19 mouse cellular contexts compared by ENCODE assay signal in the genomic region with DNA sequence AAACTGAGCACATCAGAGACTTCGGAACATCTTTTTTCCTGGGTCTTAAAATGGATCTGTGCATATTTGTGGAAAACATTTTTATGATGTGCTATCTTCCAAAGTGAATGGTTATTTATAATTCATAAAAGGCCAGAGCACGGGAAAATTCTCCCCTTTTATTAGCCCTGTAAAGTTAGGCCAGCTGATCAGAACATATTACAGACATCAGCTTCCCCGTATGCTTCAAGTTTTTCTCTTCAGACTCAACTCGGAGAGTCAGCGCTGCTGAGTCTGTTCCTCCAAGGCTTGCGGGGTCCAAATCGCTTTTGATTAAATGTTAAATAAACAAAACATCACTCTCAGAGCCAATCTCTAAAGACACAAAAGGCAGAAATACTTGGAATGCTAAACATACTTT.
A peak's percentile ranks its signal among the peaks of the same experiment; 100 is the strongest.
DNase-seq lines count a peak whose midpoint lies in the region; ATAC-seq and TF ChIP-seq lines count a peak whose summit lies in the region.
"Had no signal": no experiment of that assay in that cellular context is flagged by ENCODE, and none has a peak within 500 bp of the region (broad histone marks: within the 10 kb centered on the region; RNA-seq: fewer than 3 reads in every experiment).

No protein-coding gene starts in this region.

- 70% methylated on average over 7 of the region's 7 CpGs for WGBS in hindbrain, embryonic 13.5 days
- WGBS in hindbrain, embryonic 16.5 days, result 68% methylated on average over 7 of the region's 7 CpGs
- 26% methylated on average over 7 of the region's 7 CpGs for WGBS in lung, embryonic 14.5 days
- 67% methylated on average over 7 of the region's 7 CpGs for WGBS in neural tube, embryonic 13.5 days
- 61% methylated on average over 7 of the region's 7 CpGs for WGBS in neural tube, embryonic 15.5 days
- WGBS in limb, embryonic 15.5 days, result 23% methylated on average over 7 of the region's 7 CpGs

- ATAC-seq in hindbrain, embryonic 13.5 days (ENCODE audit: low FRiP score), result no peak
- no peak for ATAC-seq in hindbrain, embryonic 16.5 days
- ATAC-seq in lung, embryonic 14.5 days (ENCODE audit: insufficient read depth), result no peak; the same call in 1 of the 2 replicates
- no peak for ATAC-seq in neural tube, embryonic 13.5 days (ENCODE audit: low read depth)
- no peak for ATAC-seq in neural tube, embryonic 15.5 days (ENCODE audit: low FRiP score)
- ATAC-seq in limb, embryonic 15.5 days (ENCODE audit: insufficient number of reproducible peaks, low FRiP score, low TSS enrichment, low read depth), result no peak
- ATAC-seq: forebrain, embryonic 16.5 days; hindbrain, postnatal 0 days had no signal

- no peaks in the 10 kb centered on the region for H3K9me3 ChIP-seq in hindbrain, embryonic 13.5 days
- H3K9me3 ChIP-seq in hindbrain, embryonic 16.5 days (ENCODE audit: control insufficient read depth, low read length), result no peaks in the 10 kb centered on the region
- H3K9me3 ChIP-seq in lung, embryonic 14.5 days (ENCODE audit: low read depth, low read length), result no peaks in the 10 kb centered on the region
- H3K9me3 ChIP-seq in neural tube, embryonic 13.5 days, result no peaks in the 10 kb centered on the region
- H3K9me3 ChIP-seq in neural tube, embryonic 15.5 days (replicated peaks), result no peaks in the 10 kb centered on the region
- H3K9me3 ChIP-seq in limb, embryonic 15.5 days, result no peaks in the 10 kb centered on the region
- H3K9me3 ChIP-seq: forebrain, embryonic 12.5 days; heart, embryonic 15.5 days had no signal

- no peak for TF ChIP-seq CTCF in lung, embryonic 14.5 days (IDR thresholded peaks at IDR 0.05; ENCODE audit: low read depth)

- H3K27ac ChIP-seq in hindbrain, embryonic 13.5 days, result 0 out of 2 replicates have a peak overlapping the region, but pooled peaks have one; percentile 20
- H3K27ac ChIP-seq in hindbrain, embryonic 16.5 days (ENCODE audit: low read depth, low read length), result no peak overlapping the region
- no peak overlapping the region for H3K27ac ChIP-seq in lung, embryonic 14.5 days (ENCODE audit: low read depth)
- peak overlapping the region; percentile 34; the same call in 1 of the 2 replicates for H3K27ac ChIP-seq in neural tube, embryonic 13.5 days (replicated peaks)
- no peak overlapping the region for H3K27ac ChIP-seq in neural tube, embryonic 15.5 days (replicated peaks)
- no peak overlapping the region for H3K27ac ChIP-seq in limb, embryonic 15.5 days
- H3K27ac ChIP-seq: forebrain, embryonic 12.5 days; heart, adult 2 months; heart, embryonic 15.5 days; hindbrain, postnatal 0 days had no signal

- H3K4me2 ChIP-seq in hindbrain, embryonic 13.5 days, result no peak overlapping the region
- no peak overlapping the region for H3K4me2 ChIP-seq in hindbrain, embryonic 16.5 days (ENCODE audit: low read length)
- peak overlapping the region; percentile 20; the same call in 1 of the 2 replicates for H3K4me2 ChIP-seq in lung, embryonic 14.5 days
- no peak overlapping the region for H3K4me2 ChIP-seq in neural tube, embryonic 13.5 days
- H3K4me2 ChIP-seq in neural tube, embryonic 15.5 days, result no peak overlapping the region
- peak overlapping the region; percentile 4; the same call in 1 of the 2 replicates for H3K4me2 ChIP-seq in limb, embryonic 15.5 days
- H3K4me2 ChIP-seq: forebrain, embryonic 12.5 days; heart, embryonic 11.5 days; heart, embryonic 15.5 days had no signal

- peak; percentile 44 for DNase-seq in lung, embryonic 14.5 days
- DNase-seq in lung, postnatal 10 days, result no peak
- no peak for DNase-seq in thymus, adult 18-20 months
- DNase-seq: adrenal gland, postnatal 25 days; cerebellum, adult 2 months; cerebellum, postnatal 10 days; gastrocnemius, postnatal 10 days; heart, adult 2 months; heart, postnatal 14 days had no signal

- H3K4me1 ChIP-seq in hindbrain, embryonic 13.5 days (replicated peaks), result peaks cover 10% of the 10 kb centered on the region
- H3K4me1 ChIP-seq in hindbrain, embryonic 16.5 days (ENCODE audit: control insufficient read depth, insufficient read depth, low read depth, low read length), result no peaks in the 10 kb centered on the region
- no peaks in the 10 kb centered on the region for H3K4me1 ChIP-seq in lung, embryonic 14.5 days (ENCODE audit: insufficient read depth)
- peaks cover 18% of the 10 kb centered on the region for H3K4me1 ChIP-seq in neural tube, embryonic 13.5 days (replicated peaks)
- peaks cover 13% of the 10 kb centered on the region for H3K4me1 ChIP-seq in neural tube, embryonic 15.5 days
- H3K4me1 ChIP-seq in limb, embryonic 15.5 days, result peaks cover 15% of the 10 kb centered on the region
- H3K4me1 ChIP-seq: heart, embryonic 15.5 days had no signal

- no peak overlapping the region for H3K4me3 ChIP-seq in hindbrain, embryonic 13.5 days
- H3K4me3 ChIP-seq in hindbrain, embryonic 16.5 days (ENCODE audit: low read length), result no peak overlapping the region
- no peak overlapping the region for H3K4me3 ChIP-seq in lung, embryonic 14.5 days (ENCODE audit: low read depth, low read length)
- no peak overlapping the region for H3K4me3 ChIP-seq in neural tube, embryonic 13.5 days
- no peak overlapping the region for H3K4me3 ChIP-seq in neural tube, embryonic 15.5 days (replicated peaks)
- H3K4me3 ChIP-seq in limb, embryonic 15.5 days, result no peak overlapping the region
- H3K4me3 ChIP-seq: forebrain, embryonic 12.5 days; heart, adult 2 months; heart, embryonic 15.5 days had no signal

- no peaks in the 10 kb centered on the region for H3K36me3 ChIP-seq in hindbrain, embryonic 13.5 days
- no peaks in the 10 kb centered on the region for H3K36me3 ChIP-seq in hindbrain, embryonic 16.5 days (ENCODE audit: control insufficient read depth, insufficient read depth, low read length)
- no peaks in the 10 kb centered on the region for H3K36me3 ChIP-seq in lung, embryonic 14.5 days (ENCODE audit: insufficient read depth)
- H3K36me3 ChIP-seq in neural tube, embryonic 13.5 days, result no peaks in the 10 kb centered on the region
- no peaks in the 10 kb centered on the region for H3K36me3 ChIP-seq in neural tube, embryonic 15.5 days
- H3K36me3 ChIP-seq in limb, embryonic 15.5 days, result no peaks in the 10 kb centered on the region
- H3K36me3 ChIP-seq: forebrain, embryonic 12.5 days; heart, embryonic 15.5 days had no signal

- no peaks in the 10 kb centered on the region for H3K27me3 ChIP-seq in hindbrain, embryonic 13.5 days
- no peaks in the 10 kb centered on the region for H3K27me3 ChIP-seq in hindbrain, embryonic 16.5 days (replicated peaks; ENCODE audit: control insufficient read depth, insufficient read depth, low read length)
- H3K27me3 ChIP-seq in lung, embryonic 14.5 days (ENCODE audit: insufficient read depth, low read length), result no peaks in the 10 kb centered on the region
- H3K27me3 ChIP-seq in neural tube, embryonic 13.5 days, result no peaks in the 10 kb centered on the region
- H3K27me3 ChIP-seq in neural tube, embryonic 15.5 days (replicated peaks), result no peaks in the 10 kb centered on the region
- H3K27me3 ChIP-seq in limb, embryonic 15.5 days, result no peaks in the 10 kb centered on the region
- H3K27me3 ChIP-seq: forebrain, embryonic 12.5 days had no signal

- H3K9ac ChIP-seq in hindbrain, embryonic 13.5 days, result no peak overlapping the region
- H3K9ac ChIP-seq in hindbrain, embryonic 16.5 days (ENCODE audit: low read depth, low read length), result no peak overlapping the region
- H3K9ac ChIP-seq in lung, embryonic 14.5 days, result no peak overlapping the region; the same call in 1 of the 2 replicates
- no peak overlapping the region for H3K9ac ChIP-seq in neural tube, embryonic 13.5 days
- H3K9ac ChIP-seq in neural tube, embryonic 15.5 days (replicated peaks), result no peak overlapping the region
- no peak overlapping the region for H3K9ac ChIP-seq in limb, embryonic 15.5 days
- H3K9ac ChIP-seq: forebrain, embryonic 12.5 days; heart, embryonic 15.5 days had no signal

Comparison
In these comparisons a context has a peak if more than half of its experiments do, and no peak if none do; other contexts are left out.
1. H3K27ac ChIP-seq: peak in hindbrain, embryonic 13.5 days (single experiment) and neural tube, embryonic 13.5 days (single experiment); none in hindbrain, embryonic 16.5 days (single experiment), lung, embryonic 14.5 days (single experiment), neural tube, embryonic 15.5 days (single experiment) and limb, embryonic 15.5 days (single experiment).
2. H3K4me2 ChIP-seq: peak in lung, embryonic 14.5 days (single experiment) and limb, embryonic 15.5 days (single experiment); none in hindbrain, embryonic 13.5 days (single experiment), hindbrain, embryonic 16.5 days (single experiment), neural tube, embryonic 13.5 days (single experiment) and neural tube, embryonic 15.5 days (single experiment).